Mouse (Mus musculus) monocyte, adult 5-6 weeks (primary cell): ENCODE results near the gene Med19. TPM values are rescaled to one million over a fixed set of nuclear protein-coding genes. Genes with fewer than 3 reads are reported as not detected.
"Not testable (repeated sequence)": the region's sequence is repeated elsewhere in the genome, so short reads cannot be mapped to it uniquely, and the experiment has no call there.

Source experiments
- ATAC-seq: fragments of 153-309, 156-312 bp; replicated peaks from 2 replicates; pipeline ENCODE4 v1.8.0; 2017; ENCODE audit warnings: mild to moderate bottlenecking; ENCODE audit not compliant: low TSS enrichment, insufficient number of reproducible peaks, severe bottlenecking, poor library complexity, low FRiP score
- total RNA-seq: library from RNA; stranded (forward); fragments of 200-1000, 200-491, 200-594 nt; gene quantifications from 3 replicates; pipeline ENCODE4 v1.2.3, GENCODE M21; 2017

The Med19 gene
- total RNA-seq, 1 experiment from 2014 or later: 11.5 TPM

DNA sequence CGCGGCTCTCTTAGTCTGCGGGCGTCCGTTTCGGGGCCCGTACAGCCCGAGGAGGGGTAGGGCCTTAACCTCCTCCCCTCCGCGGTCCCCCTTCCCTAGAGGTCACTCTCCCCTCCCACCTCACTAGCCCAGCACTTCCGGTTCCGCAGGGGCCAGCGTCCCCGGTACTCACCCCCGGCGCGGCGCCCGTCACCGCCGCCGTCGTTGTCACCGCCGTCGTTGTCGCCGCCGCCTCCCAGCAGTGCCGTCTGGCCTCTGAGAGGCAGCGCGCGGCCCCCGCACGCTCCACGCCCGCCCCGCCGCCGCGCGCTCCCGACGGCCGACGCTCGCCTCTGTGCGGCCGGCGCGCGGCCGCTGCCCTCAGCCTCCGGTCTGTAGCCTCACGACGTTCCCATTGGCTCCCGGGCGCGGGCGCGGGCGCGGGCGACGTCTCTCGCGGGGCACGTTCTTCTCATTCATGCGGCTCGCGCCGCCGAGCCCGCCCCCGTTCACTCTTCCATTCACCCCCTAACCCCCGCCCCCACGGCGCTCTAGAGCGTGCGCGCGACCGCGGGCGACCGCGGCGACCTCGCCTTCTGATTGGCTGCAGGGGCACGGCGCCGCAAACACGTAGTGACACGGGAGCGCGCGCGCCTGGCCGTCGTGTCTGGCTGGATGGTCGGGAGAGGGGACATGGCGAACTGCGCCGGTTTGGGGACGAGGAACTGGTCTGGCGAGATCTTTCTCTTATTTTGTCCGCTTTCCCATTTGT is 36.8 kb downstream of the Med19 start, which contains the start of gene Zdhhc5:
Zdhhc5 (minus strand) TSS at position 370 of the 751 bp plus-strand sequence.
- peak; percentile 85 for ATAC-seq

DNA sequence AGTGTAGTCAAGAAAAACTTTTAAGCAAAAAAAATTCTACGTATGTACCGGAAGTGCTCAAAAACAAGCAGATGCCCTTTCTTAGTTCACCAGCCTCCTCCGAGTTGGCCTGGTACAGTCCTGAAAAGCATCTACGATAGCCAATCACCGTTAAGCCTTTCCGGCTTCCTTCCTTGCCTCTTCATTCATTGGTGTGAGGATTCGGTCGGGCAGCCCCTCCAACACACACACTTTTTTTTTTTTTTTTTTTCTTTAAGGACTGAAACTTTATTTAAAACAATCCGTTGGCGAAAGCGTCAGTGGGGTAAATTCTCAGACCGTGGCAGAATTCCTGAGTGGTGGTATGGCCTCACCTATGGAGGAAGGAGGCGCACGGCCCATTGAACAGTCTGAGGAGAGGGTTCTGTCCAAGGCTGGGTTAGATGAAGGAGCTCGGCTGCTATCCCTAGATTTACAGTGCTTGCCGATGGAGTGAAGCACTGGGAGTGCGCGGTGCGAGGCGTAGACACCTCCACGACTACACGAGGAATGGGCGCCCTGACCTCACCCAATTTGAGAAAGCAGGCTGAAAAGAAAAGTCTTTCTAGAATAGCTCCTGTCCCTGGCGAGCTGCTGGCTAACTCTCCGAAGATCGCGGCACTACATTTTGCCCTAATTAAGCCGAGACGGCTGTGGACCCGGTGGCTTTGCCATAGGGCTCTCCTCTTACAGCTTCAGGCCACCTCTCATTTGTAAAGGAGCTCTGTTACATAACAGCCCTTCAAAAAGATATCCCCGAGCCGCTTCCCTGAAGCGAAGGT is 37.6 kb downstream of the Med19 start:
- ATAC-seq: peak; percentile 94

GRCm38 (mm10) chr2:84716423-84717355 is 38.5 kb downstream of the Med19 start:
- no peak for ATAC-seq

- no peak for ATAC-seq
These were observed 39.2 kb downstream of the Med19 start for GRCm38 (mm10) chr2:84717357-84717756.

DNA sequence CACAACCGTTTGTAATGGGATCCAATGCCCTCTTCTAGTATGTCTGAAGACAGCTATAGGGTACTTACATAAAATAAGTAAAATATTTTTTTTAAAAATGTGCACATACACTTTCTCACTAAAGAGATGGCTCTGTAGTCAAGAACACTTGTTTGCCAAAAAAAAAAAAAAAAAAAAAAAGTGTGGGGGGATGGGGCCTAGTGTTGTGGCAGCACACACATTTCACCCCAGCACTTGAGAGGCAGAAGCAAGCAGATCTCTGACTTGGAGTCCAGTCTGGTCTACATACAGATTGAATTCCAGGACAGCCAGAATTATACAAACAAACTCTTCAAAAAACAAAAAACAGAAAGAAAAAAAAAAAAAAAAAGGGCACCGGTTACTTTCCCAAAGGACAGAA is 42.5 kb downstream of the Med19 start:
- no peak for ATAC-seq

DNA sequence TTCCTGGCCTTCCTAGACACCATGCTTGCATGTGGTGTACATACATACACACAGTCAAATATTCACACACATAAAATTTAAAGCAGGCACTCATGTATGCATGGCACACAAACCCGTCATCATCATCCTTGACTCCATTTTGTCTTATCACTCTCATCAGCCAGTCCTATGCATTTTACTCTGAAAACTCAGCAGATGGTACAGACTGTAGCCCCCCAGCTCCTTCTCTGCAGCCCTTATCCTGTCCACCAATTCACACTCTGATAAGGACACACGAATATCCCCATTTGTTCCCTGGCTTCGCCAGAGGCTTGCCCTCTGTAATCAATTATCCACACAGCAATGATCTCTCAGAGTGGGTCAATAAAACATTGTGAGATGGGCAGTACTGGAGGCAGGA is 43.0 kb downstream of the Med19 start:
- ATAC-seq: no peak

DNA sequence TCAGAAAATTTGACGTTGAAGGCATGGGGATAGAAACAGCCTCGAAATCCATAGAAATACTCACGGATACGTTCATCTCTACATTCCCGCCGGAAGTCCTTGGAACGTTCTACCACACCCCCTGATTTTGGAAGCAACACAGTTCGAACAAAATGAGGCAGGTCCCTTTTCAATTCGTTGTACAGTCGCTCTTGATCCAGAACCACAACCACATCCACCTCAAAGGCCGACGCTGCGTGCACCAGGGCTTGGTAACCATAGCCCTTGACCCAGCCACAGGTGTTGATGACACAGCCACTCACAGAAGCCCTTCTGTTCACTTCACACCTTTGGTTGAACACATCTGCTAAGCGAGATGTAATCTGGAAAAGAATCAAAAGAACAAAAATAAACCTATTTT is 45.7 kb downstream of the Med19 start:
- no peak for ATAC-seq

DNA sequence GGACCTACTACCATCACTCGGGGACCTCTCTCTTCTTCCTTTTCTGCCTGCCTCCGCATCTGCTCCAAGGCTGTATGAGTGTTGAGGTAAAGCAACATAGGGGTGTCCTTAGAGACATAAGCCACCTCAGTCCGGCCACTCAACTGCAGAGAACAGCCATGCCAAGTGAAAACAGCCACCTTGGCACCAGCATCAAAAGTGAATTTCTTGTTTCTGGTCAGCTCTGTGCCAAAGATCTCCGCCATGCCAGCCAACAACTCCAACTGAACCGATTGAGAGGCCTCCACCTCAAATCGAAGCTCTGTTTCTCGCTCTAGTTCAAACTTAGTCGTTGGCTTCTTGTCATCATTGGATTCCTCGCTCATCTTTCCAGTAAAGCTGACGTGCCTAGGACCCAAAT is 47.6 kb downstream of the Med19 start:
- no peak for ATAC-seq

DNA sequence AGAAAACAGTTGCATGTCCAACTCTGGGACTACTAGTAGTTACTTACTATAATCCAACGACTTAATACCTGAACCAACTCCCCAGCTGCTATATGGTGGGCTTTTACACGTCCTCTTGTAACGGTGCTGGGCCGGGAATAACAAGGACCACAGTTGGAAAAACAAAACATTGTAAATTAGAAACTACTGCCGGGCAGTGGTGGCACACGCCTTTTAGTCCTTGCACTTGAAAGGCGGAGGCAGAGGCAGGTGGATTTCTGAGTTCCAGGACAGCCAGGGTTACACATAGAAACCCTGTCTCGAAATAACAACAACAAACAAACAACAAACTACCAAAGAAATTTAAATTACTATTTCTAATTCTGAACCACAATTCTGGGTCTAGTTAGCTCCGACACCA is 48.5 kb downstream of the Med19 start:
- ATAC-seq: no peak

DNA sequence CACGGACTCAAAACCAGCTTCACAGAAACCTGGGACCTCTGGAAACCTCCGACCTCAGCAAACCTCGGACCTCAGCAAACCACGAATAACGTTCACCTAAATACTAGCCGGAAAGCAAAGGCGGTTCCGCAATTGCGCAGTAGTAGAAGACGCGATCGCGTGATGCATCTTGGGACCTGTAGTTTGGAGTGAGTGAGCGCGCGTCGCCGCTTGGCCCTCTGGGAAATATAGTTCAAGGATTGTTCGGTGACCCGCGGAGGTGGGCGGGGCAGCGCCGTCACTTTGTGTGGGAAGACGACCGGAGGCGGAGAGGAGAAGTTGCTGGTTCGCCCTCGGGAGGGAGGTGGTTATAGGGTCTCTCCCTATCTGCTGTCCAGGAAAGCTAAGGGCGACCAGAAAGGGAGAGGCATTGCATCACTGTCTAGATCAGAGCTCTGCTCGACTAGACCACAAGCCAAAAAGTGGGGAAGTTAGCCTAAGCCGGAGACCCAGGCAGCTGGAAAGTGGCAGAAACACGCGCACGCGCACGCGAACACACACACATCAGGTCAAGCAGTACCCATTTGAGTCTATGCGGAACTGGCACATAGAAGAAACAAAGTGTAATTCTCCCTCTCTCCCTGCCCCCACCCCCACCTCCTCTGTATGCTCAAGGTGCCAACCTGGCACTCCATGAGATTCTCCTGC is 49.1 kb downstream of the Med19 start, which contains the start of gene Clp1:
Clp1 (minus strand) TSS at position 179 of the 687 bp plus-strand sequence.
- peak; percentile 98 for ATAC-seq

GRCm38 (mm10) chr2:84728191-84728590 is 50.0 kb downstream of the Med19 start:
- ATAC-seq: not testable (repeated sequence)

- no peak for ATAC-seq
These were observed 53.0 kb downstream of the Med19 start for GRCm38 (mm10) chr2:84731206-84731605.

DNA sequence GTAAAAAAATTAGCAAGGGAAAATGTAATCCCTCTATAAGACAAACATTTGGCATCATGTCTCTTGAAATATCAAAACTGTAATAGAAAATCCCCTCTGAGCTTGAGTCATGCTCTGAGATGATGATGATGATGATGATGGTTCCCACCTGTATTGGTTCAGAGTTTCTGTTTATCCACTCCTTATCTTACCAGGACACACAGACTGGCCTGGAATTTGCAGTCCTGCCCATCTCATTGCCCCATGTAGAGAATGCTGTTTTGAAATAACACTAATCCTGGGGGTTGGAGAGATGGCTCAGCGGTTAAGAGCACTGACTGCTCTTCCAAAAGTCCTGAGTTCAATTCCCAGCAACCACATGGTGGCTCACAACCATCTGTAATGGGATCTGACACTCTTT is 54.2 kb downstream of the Med19 start:
- no peak for ATAC-seq

DNA sequence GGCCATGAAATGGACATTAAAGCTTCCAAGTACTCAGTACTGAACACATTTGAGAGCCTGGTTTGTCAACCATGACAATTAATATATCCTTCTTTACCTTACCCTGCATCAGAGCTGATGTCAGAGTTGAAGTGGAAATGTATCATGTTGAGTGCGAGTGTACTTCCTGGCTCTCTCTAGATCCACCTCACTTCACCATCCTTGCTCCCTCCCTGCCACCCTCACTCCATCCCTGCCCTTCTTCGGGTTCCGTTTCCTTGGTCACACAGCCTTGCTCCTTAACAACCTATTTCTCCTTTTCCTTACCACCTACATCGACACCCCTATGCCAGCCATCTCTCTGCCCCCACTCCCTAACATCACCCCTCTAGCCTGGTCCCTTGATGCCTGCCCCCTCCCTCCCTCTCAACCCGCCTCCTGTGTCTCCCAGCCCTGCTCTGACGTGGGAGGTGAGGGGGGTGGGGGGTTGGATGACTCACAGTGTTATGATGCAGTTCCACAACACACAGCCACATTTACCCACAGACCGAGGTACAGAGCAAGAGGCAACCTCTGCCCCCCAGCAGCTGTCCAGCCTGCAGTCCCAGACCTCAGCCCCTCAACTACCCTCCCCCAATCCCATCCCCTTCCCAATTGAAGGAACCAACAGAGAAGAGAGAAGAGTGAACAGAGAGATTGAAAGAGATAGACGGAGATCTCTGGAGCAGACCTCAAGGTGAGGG is 55.5 kb downstream of the Med19 start, which contains the start of gene Ypel4:
Ypel4 (plus strand) TSS at position 480 of the 722 bp plus-strand sequence.
- peak; percentile 37; the same call in 1 of the 2 replicates for ATAC-seq

- no peak for ATAC-seq
These were observed 56.2 kb downstream of the Med19 start for GRCm38 (mm10) chr2:84734351-84734864.

DNA sequence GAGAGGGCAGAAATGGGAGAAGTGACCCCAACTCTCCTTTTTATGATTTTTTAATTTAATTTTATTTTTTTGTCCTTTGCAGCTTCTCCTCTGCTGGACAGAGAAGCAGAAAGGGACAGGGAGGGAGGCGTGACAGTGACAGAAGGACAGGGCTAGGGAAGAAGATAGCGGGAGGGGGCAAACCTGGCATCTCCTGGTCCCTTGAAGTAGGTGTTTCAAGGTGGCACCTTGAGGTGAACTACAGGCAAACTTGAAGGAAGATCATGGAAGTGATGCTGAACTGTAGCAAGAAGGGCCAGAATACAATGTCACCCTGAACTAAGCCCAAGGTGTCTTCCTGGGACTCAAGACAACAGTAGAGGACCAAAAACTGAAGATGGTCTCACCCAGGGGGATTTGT is 56.7 kb downstream of the Med19 start:
- no peak for ATAC-seq

DNA sequence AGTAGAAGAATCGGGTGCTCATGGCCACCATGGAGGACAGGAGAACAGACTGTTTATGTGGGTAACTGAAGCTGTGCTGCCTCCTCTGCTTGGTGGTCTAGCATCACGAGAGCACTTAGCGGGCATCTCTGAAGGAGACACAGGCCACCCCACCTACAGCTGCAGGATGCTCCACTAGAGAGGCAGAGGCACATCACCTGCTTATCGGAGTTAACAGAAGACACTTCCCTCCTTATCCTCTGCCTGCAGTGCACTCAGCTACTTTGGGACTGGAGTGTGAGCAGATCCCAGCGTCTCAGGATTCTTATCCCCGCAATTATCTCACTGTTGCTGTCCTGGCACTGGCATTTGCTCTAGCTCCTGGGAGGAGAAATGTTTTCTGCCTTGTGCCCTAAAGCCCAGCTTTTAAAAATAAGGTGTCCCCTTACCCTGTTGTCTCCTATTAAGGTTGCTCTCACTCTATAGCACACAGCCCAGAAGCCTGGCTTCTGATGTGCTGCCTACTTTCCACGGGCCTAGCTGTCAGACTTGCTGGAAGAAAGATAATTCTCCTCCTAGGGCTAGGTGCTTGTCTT is 57.2 kb downstream of the Med19 start:
- no peak for ATAC-seq
